Mouse (Mus musculus): ENCODE data around the gene Ankrd24. TPM values are rescaled to one million over a fixed set of nuclear protein-coding genes. Genes with fewer than 3 reads are reported as not detected.
"Not testable (repeated sequence)": the region's sequence is repeated elsewhere in the genome, so short reads cannot be mapped to it uniquely, and the experiment has no call there.

The Ankrd24 gene
- polyA plus RNA-seq, 1 experiment from 2014 or later = 15.0 TPM

- no peak for ATAC-seq (ENCODE audit: insufficient number of reproducible peaks, low FRiP score, low TSS enrichment, low read depth)
- 94% methylated on average over 18 of the region's 18 CpGs for WGBS
- Histone ChIP-seq H3K27ac (replicated peaks) (no peak overlapping the region), H3K9ac (no peak overlapping the region), H3K4me1 (peaks cover 25% of the 10 kb centered on the region), H3K27me3 (no peaks in the 10 kb centered on the region), H3K36me3 (no peaks in the 10 kb centered on the region), H3K4me2 (replicated peaks) (no peak overlapping the region), H3K9me3 (replicated peaks) (no peaks in the 10 kb centered on the region), H3K4me3 (replicated peaks) (no peak overlapping the region)
Observed at GRCm38 (mm10) chr10:81644716-81645115, 16.4 kb downstream of the Ankrd24 start.

- no peak overlapping the region for H3K27ac ChIP-seq (replicated peaks)
- H3K4me1 ChIP-seq = peaks cover 28% of the 10 kb centered on the region
- ATAC-seq (ENCODE audit: insufficient number of reproducible peaks, low FRiP score, low TSS enrichment, low read depth) = no peak
- no peaks in the 10 kb centered on the region for H3K27me3 ChIP-seq
- no peaks in the 10 kb centered on the region for H3K36me3 ChIP-seq
- 88% methylated on average over 4 of the region's 4 CpGs for WGBS
- no peak overlapping the region for H3K9ac ChIP-seq
- no peak overlapping the region for H3K4me2 ChIP-seq (replicated peaks)
- H3K9me3 ChIP-seq (replicated peaks) = no peaks in the 10 kb centered on the region
- H3K4me3 ChIP-seq (replicated peaks) = no peak overlapping the region
Observed at GRCm38 (mm10) chr10:81645391-81645790, 17.1 kb downstream of the Ankrd24 start.

- 0 out of 2 replicates have a peak, but pooled peaks cover 6% of the 10 kb centered on the region for H3K36me3 ChIP-seq
- H3K4me1 ChIP-seq = peaks cover 28% of the 10 kb centered on the region
- ATAC-seq (ENCODE audit: insufficient number of reproducible peaks, low FRiP score, low TSS enrichment, low read depth) = no peak
- no peak overlapping the region for H3K27ac ChIP-seq (replicated peaks)
- no peak overlapping the region for H3K9ac ChIP-seq
- H3K4me2 ChIP-seq (replicated peaks) = no peak overlapping the region
- WGBS = 76% methylated on average over 7 of the region's 7 CpGs
- no peak overlapping the region for H3K4me3 ChIP-seq (replicated peaks)
- H3K27me3 ChIP-seq = no peaks in the 10 kb centered on the region
- H3K9me3 ChIP-seq (replicated peaks) = no peaks in the 10 kb centered on the region
Observed at GRCm38 (mm10) chr10:81646015-81646555, 17.7 kb downstream of the Ankrd24 start.

- not testable (repeated sequence) for H3K27me3 ChIP-seq, H3K4me1 ChIP-seq
- Histone ChIP-seq H3K4me2 (replicated peaks) (peak within 1 kb of the TSS; percentile 60), H3K27ac (replicated peaks) (peak within 1 kb of the TSS; percentile 88), H3K9me3 (replicated peaks) (peaks cover 17% of the 10 kb centered on the region; the same call in 1 of the 2 replicates), H3K9ac (peak within 1 kb of the TSS; percentile 47), H3K36me3 (0 out of 2 replicates have a peak, but pooled peaks cover 12% of the 10 kb centered on the region), H3K4me3 (replicated peaks) (peak within 1 kb of the TSS; percentile 56)
- ATAC-seq (ENCODE audit: insufficient number of reproducible peaks, low FRiP score, low TSS enrichment, low read depth) = peak; percentile 83
- 4% methylated on average over 34 of the region's 52 CpGs for WGBS
Observed at GRCm38 (mm10) chr10:81648803-81649775, 20.7 kb downstream of the Ankrd24 start, which contains the start of gene Gm10778. TSS of gene Gm10778 (plus strand) at chr10:81649059.

GRCm38 (mm10) chr10:81655178-81655577 lies 26.8 kb downstream of the Ankrd24 start:
- Histone ChIP-seq H3K4me1 (0 out of 2 replicates have a peak, but pooled peaks cover 2% of the 10 kb centered on the region), H3K9me3 (replicated peaks) (peaks cover 49% of the 10 kb centered on the region), H3K4me2 (replicated peaks) (no peak overlapping the region), H3K9ac (no peak overlapping the region), H3K4me3 (replicated peaks) (no peak overlapping the region), H3K27me3 (no peaks in the 10 kb centered on the region), H3K27ac (replicated peaks) (no peak overlapping the region), H3K36me3 (peaks cover 45% of the 10 kb centered on the region)
- WGBS = 97% methylated on average over 10 of the region's 10 CpGs
- no peak for ATAC-seq (ENCODE audit: insufficient number of reproducible peaks, low FRiP score, low TSS enrichment, low read depth)

- Histone ChIP-seq H3K36me3 (peaks cover 38% of the 10 kb centered on the region), H3K9ac (no peak overlapping the region), H3K9me3 (replicated peaks) (peaks cover 53% of the 10 kb centered on the region), H3K4me3 (replicated peaks) (no peak overlapping the region), H3K4me2 (replicated peaks) (no peak overlapping the region), H3K27ac (replicated peaks) (no peak overlapping the region), H3K4me1 (no peaks in the 10 kb centered on the region), H3K27me3 (no peaks in the 10 kb centered on the region)
- WGBS = 98% methylated on average over 2 of the region's 2 CpGs
- no peak for ATAC-seq (ENCODE audit: insufficient number of reproducible peaks, low FRiP score, low TSS enrichment, low read depth)
Observed at GRCm38 (mm10) chr10:81656174-81656573, 27.8 kb downstream of the Ankrd24 start.

GRCm38 (mm10) chr10:81687114-81687513 lies 58.8 kb downstream of the Ankrd24 start:
- H3K27me3 ChIP-seq; H3K4me2 ChIP-seq (replicated peaks); H3K27ac ChIP-seq (replicated peaks); H3K36me3 ChIP-seq; H3K9ac ChIP-seq; H3K4me3 ChIP-seq (replicated peaks); H3K9me3 ChIP-seq (replicated peaks); ATAC-seq (ENCODE audit: insufficient number of reproducible peaks, low FRiP score, low TSS enrichment, low read depth); H3K4me1 ChIP-seq: not testable (repeated sequence)
- WGBS = no CpG with 5 or more reads among the region's 18 CpGs

Other genes starting within 250 kb of the Ankrd24 start
- 83.1 and 85.2 TPM in 2 replicates for gene Dohh, start 244.1 kb upstream of the Ankrd24 start, polyA plus RNA-seq (2015; fragmentation: Nextera tagmentation; extraction: Ambion mirVana)
- gene Gm48551, start 244.1 kb upstream of the Ankrd24 start, polyA plus RNA-seq (2015; fragmentation: Nextera tagmentation; extraction: Ambion mirVana) = 3.1 and 3.2 TPM in 2 replicates
- gene Gm48552, start 239.5 kb upstream of the Ankrd24 start, polyA plus RNA-seq (2015; fragmentation: Nextera tagmentation; extraction: Ambion mirVana) = 1.6 and 2.9 TPM in 2 replicates
- gene Smim24, start 235.5 kb upstream of the Ankrd24 start, polyA plus RNA-seq (2015; fragmentation: Nextera tagmentation; extraction: Ambion mirVana) = 5.0 and 8.3 TPM in 2 replicates
- gene Nfic, start 172.9 kb upstream of the Ankrd24 start, polyA plus RNA-seq (2015; fragmentation: Nextera tagmentation; extraction: Ambion mirVana) = 138 and 139 TPM in 2 replicates
- gene Celf5, start 145.8 kb upstream of the Ankrd24 start, polyA plus RNA-seq (2015; fragmentation: Nextera tagmentation; extraction: Ambion mirVana) = 1.4 and 1.6 TPM in 2 replicates
- gene Ncln, start 132.1 kb upstream of the Ankrd24 start, polyA plus RNA-seq (2015; fragmentation: Nextera tagmentation; extraction: Ambion mirVana) = 81.9 and 89.1 TPM in 2 replicates
- gene S1pr4, start 128.4 kb upstream of the Ankrd24 start, polyA plus RNA-seq (2015; fragmentation: Nextera tagmentation; extraction: Ambion mirVana) = 0.77 and 1.1 TPM in 2 replicates
- 4.9 and 6.4 TPM in 2 replicates for gene Gna15, start 104.3 kb upstream of the Ankrd24 start, polyA plus RNA-seq (2015; fragmentation: Nextera tagmentation; extraction: Ambion mirVana)
- 89.1 and 89.2 TPM in 2 replicates for gene Gna11, start 83.3 kb upstream of the Ankrd24 start, polyA plus RNA-seq (2015; fragmentation: Nextera tagmentation; extraction: Ambion mirVana)
- 642 and 649 TPM in 2 replicates for gene Aes, start 69.1 kb upstream of the Ankrd24 start, polyA plus RNA-seq (2015; fragmentation: Nextera tagmentation; extraction: Ambion mirVana)
- 63.1 and 73.7 TPM in 2 replicates for gene Tle2, start 54.0 kb upstream of the Ankrd24 start, polyA plus RNA-seq (2015; fragmentation: Nextera tagmentation; extraction: Ambion mirVana)
- 16.4 and 19.6 TPM in 2 replicates for gene Tle6, start 27.5 kb upstream of the Ankrd24 start, polyA plus RNA-seq (2015; fragmentation: Nextera tagmentation; extraction: Ambion mirVana)
- gene BC025920, start 22.3 kb upstream of the Ankrd24 start, polyA plus RNA-seq (2015; fragmentation: Nextera tagmentation; extraction: Ambion mirVana) = 0.84 and 1.3 TPM in 2 replicates
- gene Sirt6, start 743 bp upstream of the Ankrd24 start, polyA plus RNA-seq (2015; fragmentation: Nextera tagmentation; extraction: Ambion mirVana) = 40.5 and 41.0 TPM in 2 replicates
- 4.2 and 4.5 TPM in 2 replicates for gene Gm10778, start 20.5 kb downstream of the Ankrd24 start, polyA plus RNA-seq (2015; fragmentation: Nextera tagmentation; extraction: Ambion mirVana)
- 13.1 and 13.7 TPM in 2 replicates for gene Zfp433, start 76.3 kb downstream of the Ankrd24 start, polyA plus RNA-seq (2015; fragmentation: Nextera tagmentation; extraction: Ambion mirVana)
- gene Gm3055, start 142.6 kb downstream of the Ankrd24 start, polyA plus RNA-seq (2015; fragmentation: Nextera tagmentation; extraction: Ambion mirVana) = 7.6 and 9.6 TPM in 2 replicates
- gene Gm4767, start 183.6 kb downstream of the Ankrd24 start, polyA plus RNA-seq (2015; fragmentation: Nextera tagmentation; extraction: Ambion mirVana) = 2.6 and 3.0 TPM in 2 replicates
- gene Gm32687, start 235.4 kb downstream of the Ankrd24 start, polyA plus RNA-seq (2015; fragmentation: Nextera tagmentation; extraction: Ambion mirVana) = 7.9 and 8.0 TPM in 2 replicates

Measured in embryonic facial prominence, embryonic 15.5 days (tissue).